Mouse (Mus musculus) heart, adult 2 months (tissue): Measurements from ENCODE around the gene Gm28539.

ENCODE experiments used
- CTCF ChIP-seq: fragments of 200-600 bp; IDR thresholded peaks from 2 replicates; pipeline ENCODE4 v1.8.1; 2022; ENCODE audit warnings: antibody characterized with exemption, mild to moderate bottlenecking, moderate library complexity
- POLR2A ChIP-seq: fragments of 200-500 bp; IDR thresholded peaks from 2 replicates; pipeline ENCODE4 v1.6.1; 2011; ENCODE audit warnings: mild to moderate bottlenecking, low read depth, low read length, control low read depth; ENCODE audit not compliant: insufficient read depth

- TF ChIP-seq POLR2A = no peak
- TF ChIP-seq CTCF = 0 out of 2 replicates have a peak, but pooled peaks have one; percentile 20
These were observed 2.9 kb upstream of the Gm28539 start for GRCm38 (mm10) chr16:18833486-18833885.
